Mouse (Mus musculus) CH12.LX (cell line): ENCODE data around the gene Mrpl23.

Experiments used
- CTCF ChIP-seq, 2 experiments: IDR thresholded peaks in 1 of 2; conservative IDR thresholded peaks in 1 of 2; 2 replicates each; pipeline ENCODE4 v1.5.1; 2011 to 2012; ENCODE audit warnings: low read depth in 2 of 2, low read length in 2 of 2, improper control_type of control experiment in 1 of 2, inconsistent platforms in 1 of 2, mild to moderate bottlenecking in 1 of 2, moderate library complexity in 1 of 2
- E2F4 ChIP-seq: IDR thresholded peaks from 2 replicates; pipeline ENCODE4 v1.6.1; 2011; ENCODE audit warnings: low read depth, low read length, improper control_type of control experiment; ENCODE audit not compliant: insufficient replicate concordance
- POLR2A ChIP-seq: IDR thresholded peaks from 2 replicates; pipeline ENCODE4 v1.6.1; 2011; ENCODE audit warnings: low read depth, mild to moderate bottlenecking, improper control_type of control experiment, low read length

DNA sequence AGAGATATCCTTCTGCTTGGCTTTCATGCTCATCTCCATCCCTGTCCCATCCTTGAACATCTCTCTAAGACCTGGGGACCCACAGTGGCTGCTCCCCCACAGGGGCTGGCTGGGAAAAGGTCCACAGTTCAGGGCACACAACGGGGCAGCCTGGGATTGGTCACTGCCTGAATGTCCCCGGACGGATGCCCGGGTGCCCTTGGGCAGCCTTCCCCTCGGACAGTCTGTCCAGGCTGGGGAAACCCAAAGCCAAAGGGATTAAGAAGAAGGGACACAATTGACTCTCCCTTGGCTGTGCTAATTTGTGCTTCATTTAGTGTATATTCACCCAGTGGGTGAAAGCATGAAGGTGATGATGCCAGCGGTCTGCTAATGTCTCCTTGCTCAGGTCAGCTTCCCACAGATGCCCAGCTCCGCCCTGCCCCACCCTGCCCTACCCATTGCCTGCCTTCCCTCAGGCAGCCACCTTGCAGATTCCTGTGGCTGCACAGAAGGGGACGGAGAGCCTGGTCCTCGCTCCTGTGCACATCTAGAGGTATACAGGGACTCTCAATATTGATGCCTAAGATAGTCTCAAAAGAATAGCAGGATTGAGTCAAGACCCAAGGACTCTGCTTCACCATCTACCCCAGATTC, 26.1 kb downstream of the Mrpl23 start:
- no peak for TF ChIP-seq CTCF (conservative IDR thresholded peaks at IDR 0.05 in 1 of 2, IDR thresholded peaks at IDR 0.05 in 1 of 2; ENCODE audit: low read depth in 2 of 2, low read length in 2 of 2)
- TF ChIP-seq E2F4: no peak
- TF ChIP-seq POLR2A: no peak
